Mouse (Mus musculus): ENCODE results near the gene Tm2d1. TPM values are rescaled to one million over a fixed set of nuclear protein-coding genes. Genes with fewer than 3 reads are reported as not detected.
A peak's percentile ranks its signal among the peaks of the same experiment; 100 is the strongest.
"Not testable (repeated sequence)": the region's sequence is repeated elsewhere in the genome, so short reads cannot be mapped to it uniquely, and the experiment has no call there.

Gene Tm2d1
- total RNA-seq (2021) = 10 to 100 TPM; 41.2 to 41.3 TPM

- peak; percentile 84 to 85 for DNase-seq
- intact Hi-C loops (cut with DNase I) = loop anchor here (5.0 to 10.0 kb wide), 2 partner anchors 542 to 631 kb away; partner anchors contain the start of gene Usp1
Observed at GRCm38 (mm10) chr4:98382716-98383424, at the start of gene Tm2d1. Tm2d1 (minus strand) TSS chr4:98383306.

GRCm38 (mm10) chr4:98428371-98428770 is 45.3 kb upstream of the Tm2d1 start:
- DNase-seq = no peak
- intact Hi-C loops (cut with DNase I) = no loop called here

GRCm38 (mm10) chr4:98415150-98415549 is 32.0 kb upstream of the Tm2d1 start:
- DNase-seq; intact Hi-C loops (cut with DNase I): not testable (repeated sequence)

DNA sequence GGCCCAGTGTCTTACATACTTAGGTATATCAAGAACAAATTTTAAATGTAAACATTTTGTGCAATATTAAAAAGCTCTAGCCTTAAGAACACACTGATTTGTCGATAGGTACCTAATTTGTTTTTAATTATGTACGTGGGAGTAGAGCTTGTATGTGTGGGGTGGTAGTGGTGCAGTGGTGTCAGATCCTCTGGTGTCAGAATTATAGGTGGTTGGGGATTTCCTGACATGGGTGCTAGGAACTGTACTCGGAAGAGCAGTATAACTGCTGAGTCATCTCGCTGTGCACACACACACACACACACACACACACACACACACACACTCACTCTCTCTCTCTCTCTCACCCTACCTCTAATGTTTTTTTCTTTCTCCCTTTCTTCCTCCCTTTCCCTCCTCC is 25.3 kb upstream of the Tm2d1 start:
- DNase-seq = no peak
- intact Hi-C loops (cut with DNase I) = no loop called here

DNA sequence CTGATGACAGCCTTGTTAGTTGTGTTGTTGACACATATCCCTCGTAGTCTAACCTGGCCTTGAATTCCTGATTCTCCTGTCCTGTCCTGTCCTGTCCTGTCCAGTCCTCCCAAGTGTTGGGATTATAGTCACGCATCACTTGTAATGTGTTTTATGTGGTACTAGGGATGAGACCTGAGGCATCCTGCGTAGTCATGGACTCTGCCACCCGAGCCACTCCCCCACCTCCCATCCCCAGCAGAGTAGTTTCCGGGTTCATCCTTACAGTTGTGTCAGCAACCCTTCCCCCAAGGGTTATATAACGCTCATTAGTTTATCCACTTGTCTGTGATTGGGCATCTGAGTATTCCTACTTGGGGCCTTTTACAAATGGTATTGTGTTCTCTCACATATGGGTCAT is 21.3 kb upstream of the Tm2d1 start:
- intact Hi-C loops (cut with DNase I) = no loop called here
- no peak for DNase-seq

GRCm38 (mm10) chr4:98403492-98403891 is 20.4 kb upstream of the Tm2d1 start:
- DNase-seq = no peak
- intact Hi-C loops (cut with DNase I) = no loop called here

GRCm38 (mm10) chr4:98401584-98401962 is 18.5 kb upstream of the Tm2d1 start:
- intact Hi-C loops (cut with DNase I) = no loop called here
- no peak for DNase-seq

GRCm38 (mm10) chr4:98400926-98401583 is 17.9 kb upstream of the Tm2d1 start:
- DNase-seq = no peak
- intact Hi-C loops (cut with DNase I) = no loop called here

DNA sequence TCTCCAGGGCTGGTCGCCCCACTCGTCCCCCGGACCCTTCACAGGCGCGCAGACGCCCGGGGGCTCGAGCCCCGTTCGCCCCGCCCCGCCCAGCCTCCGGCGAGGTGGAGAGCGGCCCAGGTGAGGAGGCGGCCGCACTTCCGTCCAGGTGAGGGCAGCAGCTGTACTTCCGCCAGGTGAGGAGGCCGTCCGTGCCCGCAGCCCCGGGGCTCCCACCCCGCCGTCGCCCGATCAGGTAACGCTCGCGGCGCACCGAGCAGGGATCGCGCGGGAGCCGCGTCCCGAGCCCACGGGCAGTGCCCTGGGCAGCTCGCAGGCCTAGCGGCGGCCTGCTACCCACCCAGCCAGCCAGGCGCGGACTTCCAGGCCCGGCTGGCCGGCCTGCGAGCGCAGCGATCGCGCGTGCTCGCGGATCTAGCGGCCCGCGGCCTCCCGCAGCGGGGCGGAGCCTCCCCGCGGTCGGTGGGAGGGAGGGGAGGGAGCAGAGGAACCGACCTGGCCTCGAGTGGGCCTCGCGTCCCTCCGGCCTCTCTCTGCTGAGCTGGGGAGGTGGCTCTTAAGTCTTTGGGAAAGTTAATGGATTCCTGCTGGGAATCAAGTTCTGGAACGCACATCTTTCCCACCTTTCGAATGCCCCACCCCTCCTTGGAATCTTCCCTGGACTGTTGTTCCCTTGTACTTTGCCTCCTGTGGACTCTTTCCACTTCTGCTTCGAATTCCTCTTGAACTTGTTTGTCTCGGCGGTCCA is 12.8 kb upstream of the Tm2d1 start, which contains the start of gene Patj:
Gene Patj (plus strand): TSS at position 96 of the 748 bp plus-strand sequence.
- peak; percentile 47 to 58 for DNase-seq
- intact Hi-C loops (cut with DNase I) = no loop called here

DNA sequence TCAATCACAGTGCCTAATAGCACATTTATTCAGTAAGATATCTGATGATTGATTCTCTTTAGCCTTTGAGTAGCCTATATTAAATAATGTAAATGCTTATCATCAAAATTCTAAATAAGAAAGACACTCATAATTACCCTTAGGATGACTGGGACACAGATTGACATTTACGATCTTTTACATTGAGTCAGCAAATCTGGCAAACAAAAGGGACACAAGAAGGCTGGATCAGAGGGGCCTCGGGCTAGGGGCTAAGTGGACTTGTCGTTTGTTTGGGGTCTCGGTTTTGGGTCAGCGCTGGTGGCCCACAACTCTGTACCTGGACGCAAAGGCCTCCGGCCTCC is 12.2 kb upstream of the Tm2d1 start:
- DNase-seq = no peak
- intact Hi-C loops (cut with DNase I) = no loop called here

- DNase-seq = no peak
- intact Hi-C loops (cut with DNase I) = loop anchor here (10.0 kb wide), 1 partner anchor 540 kb away; the partner anchor contains the start of gene Usp1
Observed at GRCm38 (mm10) chr4:98385036-98385435, 1.9 kb upstream of the Tm2d1 start.

DNA sequence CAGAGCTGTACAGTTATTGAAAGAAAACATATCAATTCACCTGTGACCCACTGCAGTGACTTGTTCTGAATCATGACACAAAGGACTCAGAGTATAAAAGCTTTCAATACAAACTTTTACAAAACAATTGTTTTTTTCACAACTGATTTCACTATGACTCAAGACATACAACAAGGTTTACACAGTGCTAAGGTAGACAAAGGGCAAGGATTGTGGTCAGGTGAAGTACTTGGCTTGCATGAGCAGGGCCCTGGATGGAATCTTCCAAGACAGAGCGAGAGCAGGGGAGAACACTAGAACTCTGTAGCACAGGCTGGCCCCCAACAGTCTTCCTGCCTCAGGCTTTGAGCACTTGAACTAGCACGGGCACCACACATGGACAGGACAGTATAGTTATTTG is 6.2 kb downstream of the Tm2d1 start:
- intact Hi-C loops (cut with DNase I) = no loop called here
- DNase-seq = no peak

GRCm38 (mm10) chr4:98375401-98375800 is 7.7 kb downstream of the Tm2d1 start:
- intact Hi-C loops (cut with DNase I) = no loop called here
- DNase-seq = no peak

DNA sequence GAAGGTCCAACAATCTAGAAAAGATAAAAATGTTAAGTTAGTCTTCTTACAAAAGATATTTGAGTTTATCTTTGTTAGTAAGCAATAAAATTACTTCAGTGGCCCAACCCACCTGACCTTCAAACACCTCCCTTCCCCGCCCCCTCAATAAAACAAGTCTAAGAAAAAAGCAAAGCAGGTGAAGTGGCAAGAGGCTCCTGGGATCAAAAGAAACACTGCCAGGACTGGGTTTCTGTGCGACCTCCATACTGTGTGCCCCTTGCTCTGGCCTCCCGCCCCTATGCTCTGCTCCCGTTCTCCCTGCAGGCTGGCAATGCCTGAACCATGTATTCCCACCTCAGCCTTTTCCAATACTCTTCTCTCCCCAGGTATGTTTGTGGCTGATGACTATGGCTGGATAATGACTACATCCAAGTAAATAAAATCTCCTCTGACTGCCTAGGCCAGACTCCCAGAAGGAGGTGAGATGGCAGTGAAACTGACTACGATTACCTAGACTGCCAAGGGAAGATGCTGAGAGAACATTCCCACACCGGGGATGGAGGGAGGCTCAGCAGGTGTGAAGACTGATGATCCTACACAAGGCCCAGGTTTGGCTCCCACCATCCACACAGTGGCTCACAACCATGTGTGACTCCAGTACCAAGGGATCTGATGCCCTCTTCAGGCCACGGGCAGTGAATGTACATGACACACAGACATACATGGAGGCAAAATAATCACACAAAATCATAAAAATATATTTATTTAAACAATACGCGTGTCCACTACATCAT is 24.9 kb downstream of the Tm2d1 start:
- intact Hi-C loops (cut with DNase I) = no loop called here
- no peak for DNase-seq

- DNase-seq = no peak
- intact Hi-C loops (cut with DNase I) = no loop called here
Observed at GRCm38 (mm10) chr4:98348580-98348979, 34.5 kb downstream of the Tm2d1 start.

DNA sequence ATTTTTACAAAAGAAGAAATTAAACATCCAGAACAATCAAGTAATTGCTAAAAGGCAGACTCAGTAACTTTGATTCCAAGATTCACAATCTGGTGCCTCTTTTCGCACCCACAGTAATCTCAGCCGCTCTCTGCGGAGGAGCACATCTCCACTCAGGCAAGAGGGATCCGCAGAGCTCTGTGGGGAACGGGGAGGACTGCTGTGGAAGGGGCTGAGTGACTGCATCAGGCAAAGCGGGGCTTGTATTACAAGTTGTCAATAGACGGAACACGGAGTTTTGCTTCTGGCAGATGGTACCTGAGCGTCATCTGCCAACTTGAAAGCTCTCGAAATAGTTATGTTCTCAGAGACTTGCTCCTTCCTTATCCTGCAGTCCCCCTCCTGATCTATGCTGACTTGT is 37.3 kb downstream of the Tm2d1 start:
- intact Hi-C loops (cut with DNase I) = no loop called here
- DNase-seq = no peak

- intact Hi-C loops (cut with DNase I) = no loop called here
- DNase-seq = no peak
Observed at GRCm38 (mm10) chr4:98339992-98340564, 43.0 kb downstream of the Tm2d1 start.

GRCm38 (mm10) chr4:98338636-98339630 is 44.2 kb downstream of the Tm2d1 start:
- intact Hi-C loops (cut with DNase I) = no loop called here
- no peak for DNase-seq

- intact Hi-C loops (cut with DNase I) = no loop called here
- DNase-seq = no peak
Observed at GRCm38 (mm10) chr4:98337197-98337596, 45.9 kb downstream of the Tm2d1 start.

Measured in heart, postnatal 36 days (tissue).